Mouse (Mus musculus): ENCODE results near the gene Eva1b.

Gene Eva1b

DNA sequence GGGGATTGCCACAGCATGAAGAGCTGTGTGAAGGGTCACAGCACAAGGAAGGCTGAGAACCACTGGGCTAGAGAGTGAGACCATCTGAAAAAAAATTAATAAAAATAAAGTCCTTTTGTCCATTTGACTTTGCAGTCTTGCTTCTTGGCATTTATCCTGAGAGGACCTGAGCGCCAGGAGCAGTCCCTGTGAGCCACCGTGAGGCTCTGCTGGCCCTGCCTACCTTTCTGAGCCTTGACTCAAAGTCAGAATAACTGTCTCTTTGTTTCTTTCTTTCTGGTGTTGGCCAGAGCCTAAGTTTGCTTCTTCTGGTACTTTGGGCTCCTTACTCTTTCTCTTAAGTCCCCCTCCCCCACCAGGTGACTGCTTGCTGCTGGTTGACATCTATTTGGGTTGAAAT lies 27.0 kb upstream of the Eva1b start:
- DNase-seq: no peak

DNA sequence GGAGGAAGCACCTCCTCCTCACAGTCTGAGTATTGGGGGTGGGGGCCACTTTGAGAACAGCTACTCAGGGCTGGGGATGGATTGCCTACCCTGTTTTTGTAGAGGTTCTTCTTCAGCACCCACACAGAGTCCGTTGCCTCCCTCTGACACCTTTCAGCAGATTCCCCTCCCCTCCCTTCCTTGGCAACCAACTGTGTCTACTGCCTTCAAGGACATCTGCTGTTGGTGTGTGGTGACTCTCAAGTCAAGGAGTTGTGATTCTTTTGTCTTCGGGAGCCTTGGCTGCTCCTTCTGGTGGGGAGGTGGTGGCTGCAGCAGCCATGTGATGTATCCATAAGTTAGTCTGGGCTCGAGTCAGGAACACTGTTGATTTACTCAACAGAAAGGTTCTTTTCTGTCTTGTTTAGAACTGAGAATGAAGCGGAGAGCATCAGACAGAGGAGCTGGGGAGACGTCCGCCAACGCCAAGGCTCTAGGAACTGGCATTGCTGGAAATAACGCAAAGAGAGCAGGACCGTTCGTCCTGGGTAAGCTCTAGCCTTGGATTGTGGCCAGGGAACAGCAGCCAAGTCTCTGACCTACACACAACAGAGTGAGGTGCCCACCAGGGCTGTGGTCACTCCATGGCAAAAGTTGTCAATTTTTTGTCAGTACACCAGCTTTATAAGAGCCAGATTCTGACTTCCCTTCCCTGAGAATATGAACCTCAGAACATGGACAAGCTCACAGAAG lies 24.1 kb upstream of the Eva1b start:
- no peak for DNase-seq

DNA sequence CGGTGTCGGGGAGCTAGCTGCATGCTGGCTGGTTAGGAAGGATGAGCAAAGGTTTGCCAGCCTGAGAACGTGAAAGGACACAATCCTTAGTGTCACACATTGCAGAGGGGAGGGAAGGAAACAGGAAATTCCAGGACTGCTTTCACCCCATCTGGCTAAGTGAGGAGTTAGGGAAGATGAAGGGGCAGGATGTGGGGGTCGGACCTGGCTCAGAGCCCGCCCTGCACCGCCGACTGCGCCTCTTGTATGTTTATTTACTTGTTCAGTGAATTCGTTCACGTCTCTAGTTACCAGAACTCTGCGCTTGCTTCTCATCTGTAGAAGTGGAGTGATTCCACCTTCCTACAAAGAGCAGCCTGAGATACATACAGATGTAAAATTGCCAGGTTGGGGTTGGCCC lies 17.0 kb upstream of the Eva1b start:
- peak; percentile 60 to 69 for DNase-seq

DNA sequence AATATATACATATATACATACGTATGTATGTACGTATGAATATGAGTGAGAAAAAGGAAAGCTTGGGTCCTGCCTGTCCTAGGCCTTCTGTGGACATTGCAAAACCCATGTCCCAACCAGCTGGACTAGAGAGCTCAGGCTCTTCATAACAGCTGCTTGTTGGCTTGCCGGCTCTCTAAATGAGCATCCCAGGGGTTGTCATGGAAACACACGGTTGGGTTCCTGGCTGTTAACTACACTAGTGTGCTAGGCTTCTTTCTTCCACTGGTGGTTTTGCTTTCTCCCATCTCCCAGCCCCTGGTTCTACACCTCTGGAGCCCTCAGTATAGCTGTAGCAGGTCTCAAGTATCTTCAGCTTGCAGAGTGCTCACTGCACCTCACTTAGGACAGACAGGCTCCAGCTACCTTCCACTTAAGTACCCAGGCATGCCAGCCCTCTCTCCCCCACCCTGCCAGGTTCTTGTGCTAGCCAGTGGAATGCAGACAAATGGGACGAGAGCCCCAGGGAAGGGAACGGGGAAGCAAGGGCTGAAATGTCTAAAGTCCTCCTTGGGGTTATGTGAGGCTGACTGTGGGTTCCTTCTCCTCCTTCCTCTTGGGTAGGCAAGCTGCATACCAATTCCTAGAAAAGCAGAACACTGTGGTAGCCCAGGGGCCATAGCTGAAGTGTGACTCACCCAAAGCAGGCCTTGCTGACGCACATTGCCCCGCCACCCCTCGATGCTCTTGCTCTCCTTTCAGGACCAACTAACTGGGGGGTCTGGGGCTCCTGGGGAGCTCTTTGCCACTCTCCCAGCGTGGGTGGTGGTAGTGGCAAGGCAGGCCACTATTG lies 16.0 kb upstream of the Eva1b start:
- DNase-seq: peak; percentile 43 to 76

DNA sequence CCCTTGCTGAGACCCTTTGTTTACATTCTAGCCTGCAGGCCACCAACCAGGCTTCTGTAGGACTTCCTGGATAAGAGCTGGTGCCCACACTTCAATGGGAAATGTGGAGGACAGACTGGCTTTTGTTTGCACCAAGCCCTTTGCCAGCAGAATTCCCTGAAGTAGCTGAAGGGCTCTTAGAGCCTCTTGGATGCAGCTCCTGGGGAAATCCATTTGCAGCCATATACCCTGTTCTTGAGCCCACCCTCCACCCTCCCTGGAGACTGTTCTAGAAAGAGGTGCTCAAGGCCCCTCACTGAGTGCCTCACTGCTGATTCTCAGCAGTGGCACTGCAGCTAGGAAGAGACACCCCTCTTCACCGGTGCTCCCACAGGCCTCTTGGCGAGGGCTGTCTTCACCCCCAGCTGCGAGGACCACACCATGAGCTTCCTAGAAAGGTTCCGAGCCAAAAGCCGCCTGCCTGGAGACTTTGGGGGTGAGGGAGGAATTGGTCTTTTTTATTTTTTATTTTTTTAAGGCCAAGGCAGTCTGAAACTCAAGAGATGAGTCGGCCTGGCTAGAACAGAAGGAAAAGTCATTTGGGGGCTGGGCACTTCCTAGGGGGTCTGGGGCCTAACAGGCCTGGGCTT lies 14.8 kb upstream of the Eva1b start:
- no peak for DNase-seq

DNA sequence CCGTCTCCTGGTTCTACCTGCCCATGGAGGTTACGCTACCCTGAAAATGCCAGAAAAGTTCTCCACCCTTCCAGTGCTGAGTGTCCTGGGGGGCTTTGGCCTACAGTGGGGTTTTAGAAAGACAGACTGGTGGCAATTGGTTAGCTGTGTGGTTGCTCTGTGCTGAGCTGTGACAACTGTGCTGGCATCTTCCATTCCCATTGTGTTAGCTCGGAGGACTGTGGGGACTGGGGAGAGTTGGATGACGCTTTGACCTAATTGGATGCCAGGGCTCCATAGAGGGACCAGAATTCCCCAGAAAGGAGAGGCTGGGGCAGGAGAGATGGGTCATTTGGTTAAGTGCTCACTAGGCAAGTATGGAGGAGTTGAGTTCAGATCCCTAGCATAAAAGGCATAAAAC lies 13.3 kb upstream of the Eva1b start:
- no peak for DNase-seq

DNA sequence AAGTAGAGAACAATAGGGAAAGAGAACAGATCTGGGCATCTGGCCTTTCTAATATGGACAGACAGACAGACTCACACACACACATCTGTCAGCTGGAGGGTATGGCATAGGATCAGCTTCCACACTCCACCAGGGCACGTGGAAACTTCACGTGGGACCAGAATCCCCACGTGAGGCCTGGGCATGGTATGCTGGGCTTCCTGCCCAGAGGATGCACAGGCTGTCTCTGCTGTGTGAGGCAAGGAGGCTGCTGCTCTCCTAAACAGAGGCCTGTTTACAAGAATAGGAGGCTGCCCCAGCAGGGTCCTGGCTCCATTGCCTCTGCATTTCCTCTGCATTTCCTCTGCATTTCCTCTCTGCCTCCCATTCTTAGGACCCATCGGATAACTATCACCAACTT lies 12.9 kb upstream of the Eva1b start:
- DNase-seq: peak in 1 of 2 experiments; percentile 60

DNA sequence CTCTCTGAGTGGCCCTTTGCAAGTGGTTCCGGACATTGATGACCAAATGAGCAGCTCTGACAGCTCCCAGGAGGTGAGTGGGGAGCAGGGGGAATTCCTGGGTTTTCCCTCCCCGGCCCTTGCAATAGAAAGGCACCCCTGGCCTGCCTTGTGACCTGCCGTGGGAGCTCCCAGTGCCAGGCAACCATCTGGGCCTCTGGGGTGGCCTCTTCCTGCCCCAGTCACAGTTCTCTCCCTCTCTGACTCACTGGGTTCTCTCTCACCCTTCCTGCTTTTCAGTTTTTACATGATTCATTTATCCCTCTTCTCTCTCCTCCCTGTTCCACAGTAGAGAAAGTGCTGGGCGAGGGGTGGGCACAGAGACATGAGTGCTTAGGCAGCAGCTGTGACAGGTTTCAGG lies 9.8 kb upstream of the Eva1b start:
- no peak for DNase-seq

DNA sequence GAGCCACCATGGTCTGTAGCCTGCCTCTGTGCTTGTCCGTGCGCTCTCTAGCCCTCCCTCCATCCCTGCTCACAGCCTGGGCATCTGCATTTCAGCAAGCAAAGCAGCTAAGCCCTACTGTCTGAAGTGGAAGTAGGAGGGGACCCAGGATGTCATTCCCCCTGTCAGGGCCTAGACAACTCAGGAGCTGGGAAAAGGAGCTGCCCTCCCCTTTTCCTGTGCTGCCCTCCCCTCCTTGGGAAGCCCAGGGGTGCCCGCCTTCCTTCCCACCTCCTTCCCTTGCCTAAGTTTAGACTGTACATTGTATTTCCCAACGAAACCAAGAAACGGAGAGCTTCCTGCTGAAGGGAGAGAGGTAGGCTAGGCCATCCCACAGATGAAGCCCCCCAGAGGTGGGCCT lies 6.5 kb upstream of the Eva1b start:
- peak; percentile 42 to 70 for DNase-seq

DNA sequence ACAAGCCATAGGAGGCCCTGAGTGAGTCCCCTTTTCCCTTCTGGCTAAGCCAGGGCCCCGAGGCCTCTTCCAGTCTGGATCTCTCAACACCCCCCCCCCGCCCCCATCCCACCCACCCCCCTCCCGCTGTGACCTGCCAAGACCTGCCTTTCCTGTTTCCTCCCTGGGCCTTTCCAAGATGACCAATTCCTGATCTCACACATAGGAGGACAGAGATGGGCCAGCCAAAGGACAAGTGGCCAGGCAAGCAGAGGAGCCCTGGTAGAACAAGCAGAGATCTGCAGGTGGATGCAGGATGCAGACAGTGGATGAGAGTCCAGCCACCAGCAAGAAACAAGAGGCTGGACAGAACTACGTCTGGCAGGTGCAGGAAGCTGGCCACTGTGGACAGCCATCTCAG lies 2.1 kb upstream of the Eva1b start:
- DNase-seq: peak; percentile 62 to 75

DNA sequence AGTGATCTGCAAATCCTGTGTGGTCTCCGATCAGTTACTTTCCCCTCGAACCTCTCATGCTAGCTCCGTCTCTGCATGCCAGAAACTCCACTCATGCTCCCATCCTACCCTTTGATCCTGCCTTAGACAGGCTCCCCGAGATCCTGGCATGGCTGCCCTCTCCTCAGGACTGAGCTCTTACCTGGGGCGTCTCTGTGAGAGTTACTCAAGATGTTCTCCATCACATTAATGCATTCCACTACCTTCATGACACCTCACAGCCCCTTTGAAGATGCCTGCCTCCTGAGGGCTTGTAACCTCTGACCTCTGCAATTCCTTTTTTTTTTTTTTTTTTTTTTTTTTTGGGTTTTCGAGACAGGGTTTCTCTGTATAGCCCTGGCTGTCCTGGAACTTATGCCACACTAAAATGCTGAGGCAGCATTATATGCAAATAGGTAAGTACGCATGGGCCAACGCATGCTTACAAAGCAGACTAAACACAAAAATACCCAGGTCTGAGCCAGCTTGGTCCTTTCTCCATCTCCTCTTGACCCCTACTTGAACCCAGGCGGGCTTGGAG lies 491 bp upstream of the Eva1b start:
- no peak for DNase-seq

DNA sequence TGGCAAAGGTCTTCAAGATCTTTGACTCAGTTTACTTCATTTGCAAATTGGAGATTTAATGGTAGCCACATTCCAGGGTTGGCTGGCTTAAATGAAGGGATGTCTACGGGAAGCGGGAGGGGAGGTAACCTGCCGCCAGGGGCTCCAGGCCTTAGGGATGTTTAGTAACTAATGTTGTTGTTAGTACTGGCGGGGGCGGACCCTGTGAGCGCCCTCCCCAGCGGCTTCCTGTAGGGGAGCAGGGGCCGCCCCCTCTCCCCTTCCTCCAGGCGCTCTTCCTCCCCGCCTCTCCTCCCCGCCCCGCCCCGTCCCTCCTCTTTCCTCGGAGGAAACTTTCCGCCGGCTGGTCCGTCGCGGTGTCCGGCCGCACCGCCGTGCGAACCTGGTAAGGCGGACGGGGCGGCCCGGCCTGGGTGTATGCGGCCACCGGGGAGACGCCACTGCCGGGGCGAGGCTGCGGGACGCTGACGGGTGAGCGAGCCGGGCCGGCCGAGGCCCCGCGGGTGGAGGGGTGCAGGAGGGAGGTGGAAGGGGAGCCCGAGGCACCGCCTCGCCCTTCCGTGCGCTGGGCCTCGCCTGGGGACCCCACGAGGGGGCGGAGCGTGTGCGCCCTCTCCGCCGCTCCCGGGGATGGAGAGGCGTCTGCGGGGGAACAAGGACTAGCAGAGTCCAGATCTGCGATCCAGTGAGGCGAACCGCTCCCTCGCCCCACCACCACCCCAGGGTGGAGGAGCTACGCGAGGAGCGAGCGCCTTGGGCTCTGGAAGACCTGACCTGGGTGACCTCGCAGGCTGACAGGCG lies 817 bp downstream of the Eva1b start:
- DNase-seq: peak; percentile 81 to 92

DNA sequence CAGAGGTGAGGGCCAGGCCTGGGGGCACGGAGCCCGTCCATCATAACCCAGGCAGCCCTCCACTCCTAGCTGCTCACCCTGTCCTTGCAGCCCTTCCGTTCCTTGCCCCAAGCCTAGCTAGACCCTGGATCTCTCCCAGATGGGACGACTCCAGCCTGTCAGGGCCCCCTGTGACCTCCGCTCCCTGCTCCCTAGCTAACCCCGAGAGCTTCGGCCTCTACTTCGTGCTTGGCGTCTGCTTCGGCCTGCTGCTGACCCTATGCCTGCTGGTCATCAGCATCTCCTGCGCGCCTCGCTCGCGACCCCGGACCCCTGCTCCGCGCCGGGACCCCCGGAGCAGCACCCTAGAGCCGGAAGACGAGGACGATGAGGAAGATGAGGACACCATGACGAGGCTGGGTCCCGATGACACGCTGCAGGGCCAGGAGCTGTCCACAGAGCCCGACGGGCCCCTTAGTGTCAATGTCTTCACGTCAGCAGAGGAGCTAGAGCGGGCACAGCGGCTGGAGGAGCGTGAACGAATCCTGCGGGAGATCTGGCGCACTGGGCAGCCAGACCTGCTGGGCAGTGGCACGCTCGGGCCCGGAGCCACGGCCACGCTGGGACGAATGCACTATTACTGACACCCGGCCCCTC lies 1.6 kb downstream of the Eva1b start:
- peak; percentile 57 to 76 for DNase-seq

DNA sequence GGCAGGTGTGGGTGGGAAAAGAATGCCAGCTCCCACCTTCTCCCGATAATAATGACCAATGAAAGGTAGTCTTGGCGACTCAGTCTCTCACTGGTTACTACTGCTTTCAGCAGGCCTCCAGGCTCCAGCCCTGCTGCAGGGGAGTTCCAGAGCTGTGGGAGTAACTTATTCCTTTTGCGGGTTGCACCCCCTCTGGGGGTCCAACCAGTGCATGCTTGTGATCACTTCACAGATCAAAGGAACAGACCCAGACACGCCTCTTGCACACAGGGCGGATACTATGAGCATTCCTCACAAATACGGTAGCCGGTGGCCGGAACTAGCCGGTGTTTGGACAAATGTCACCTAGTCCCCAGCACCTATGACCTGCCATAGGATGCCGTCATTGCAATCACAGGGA lies 2.3 kb downstream of the Eva1b start:
- no peak for DNase-seq

DNA sequence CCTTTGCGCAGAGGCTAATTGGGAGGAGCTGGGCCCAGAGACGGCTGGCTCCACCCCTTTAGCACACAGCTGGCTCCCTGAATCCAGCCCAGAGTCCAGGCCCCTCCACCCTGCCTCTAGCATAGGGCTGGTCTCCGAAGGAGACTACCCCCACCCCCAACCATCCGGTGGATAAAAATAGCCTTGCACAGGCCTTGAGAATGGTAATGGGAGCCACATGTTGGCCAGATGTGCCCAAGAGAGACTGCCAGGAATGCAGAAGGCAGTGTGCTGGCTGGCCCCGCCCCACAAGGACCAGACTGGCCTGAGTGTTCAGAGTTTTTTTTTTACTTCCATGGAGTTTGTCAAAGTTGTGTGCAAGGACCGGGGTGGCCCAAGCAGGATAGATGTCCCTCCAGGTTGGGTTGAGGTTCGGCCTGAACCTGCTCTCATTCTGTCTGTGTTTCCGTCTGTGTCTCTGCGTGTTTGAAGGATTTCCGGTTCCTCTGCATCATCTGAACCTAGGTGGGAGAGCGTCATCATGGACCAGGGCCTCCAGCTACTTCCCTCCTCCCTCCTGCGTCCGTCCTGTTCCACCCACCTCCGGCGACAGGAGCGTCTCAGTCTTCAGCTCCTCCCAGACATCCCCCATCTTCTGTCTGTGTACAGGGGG lies 2.9 kb downstream of the Eva1b start:
- peak; percentile 80 to 92 for DNase-seq

DNA sequence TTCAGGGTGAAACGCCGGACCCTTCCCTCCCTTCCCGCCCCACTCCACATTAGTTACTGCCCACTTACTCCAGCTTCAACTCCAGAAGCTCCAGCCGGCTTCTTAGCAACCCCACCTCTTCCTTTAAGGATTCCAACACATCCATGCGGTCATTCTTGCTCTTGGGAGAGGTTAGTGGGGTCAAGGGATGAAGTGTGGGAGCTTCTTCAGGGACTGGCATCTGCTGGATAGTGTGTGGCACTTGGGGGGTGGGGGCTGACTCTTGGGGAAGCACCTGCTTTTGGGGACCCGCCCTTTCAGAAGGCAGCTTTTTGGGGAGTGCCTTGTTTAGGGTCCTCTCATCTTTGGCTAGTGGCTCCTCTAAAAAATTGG lies 3.4 kb downstream of the Eva1b start:
- DNase-seq: no peak

DNA sequence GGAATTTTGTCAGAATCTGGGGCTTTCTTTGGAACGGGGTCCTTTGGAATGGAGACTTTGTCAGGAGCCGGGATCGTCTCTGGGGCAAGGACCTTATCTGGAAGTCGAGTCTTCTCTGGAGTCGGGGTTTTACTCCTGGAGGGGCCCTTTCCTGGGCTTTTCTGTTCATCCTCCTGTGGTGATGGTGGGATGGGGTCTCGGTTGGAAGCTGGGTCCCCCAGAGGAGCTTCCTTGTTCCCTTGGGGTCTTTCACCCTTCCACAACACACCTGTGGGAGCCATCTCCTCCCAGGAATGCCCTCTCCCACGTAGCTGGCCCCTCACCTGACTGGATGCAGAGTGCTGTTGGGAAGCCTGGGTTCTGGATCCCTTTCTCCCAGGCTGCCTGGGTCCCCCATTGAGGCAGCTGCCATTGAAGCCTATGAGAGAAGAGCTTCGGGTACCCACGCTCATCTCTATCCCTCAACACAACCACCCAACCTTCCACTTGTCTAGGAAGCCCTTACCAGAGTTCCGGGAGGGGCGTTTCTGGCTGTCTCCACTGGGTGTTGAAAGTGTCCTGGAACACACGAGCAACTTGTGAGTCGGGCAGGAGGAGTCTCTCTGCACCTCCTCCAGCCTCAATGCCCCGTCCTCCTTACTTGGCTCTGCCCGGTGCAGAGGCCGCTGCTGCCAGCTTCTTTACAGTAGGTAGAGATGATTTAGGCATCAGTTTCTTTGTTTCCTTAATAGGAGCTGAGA lies 4.3 kb downstream of the Eva1b start:
- DNase-seq: no peak

DNA sequence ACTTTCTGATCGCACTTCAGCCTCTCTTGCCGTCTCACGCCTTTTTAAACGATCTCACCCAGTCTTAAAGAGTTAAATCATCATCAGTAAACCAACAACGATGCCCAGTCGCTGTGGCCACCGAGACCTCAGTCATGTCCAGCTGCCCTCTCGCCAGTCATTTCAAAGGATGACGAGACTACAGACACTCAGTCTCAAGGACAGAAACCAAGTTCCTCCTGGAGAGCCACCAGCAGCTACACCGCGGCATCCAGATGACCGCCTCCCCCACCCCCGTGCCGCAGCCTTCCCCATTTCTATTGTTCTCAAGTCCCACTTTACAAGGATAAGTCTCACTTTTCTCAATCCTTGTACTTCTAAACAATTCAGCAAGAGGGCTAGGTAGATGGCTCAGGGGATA lies 5.3 kb downstream of the Eva1b start:
- no peak for DNase-seq

DNA sequence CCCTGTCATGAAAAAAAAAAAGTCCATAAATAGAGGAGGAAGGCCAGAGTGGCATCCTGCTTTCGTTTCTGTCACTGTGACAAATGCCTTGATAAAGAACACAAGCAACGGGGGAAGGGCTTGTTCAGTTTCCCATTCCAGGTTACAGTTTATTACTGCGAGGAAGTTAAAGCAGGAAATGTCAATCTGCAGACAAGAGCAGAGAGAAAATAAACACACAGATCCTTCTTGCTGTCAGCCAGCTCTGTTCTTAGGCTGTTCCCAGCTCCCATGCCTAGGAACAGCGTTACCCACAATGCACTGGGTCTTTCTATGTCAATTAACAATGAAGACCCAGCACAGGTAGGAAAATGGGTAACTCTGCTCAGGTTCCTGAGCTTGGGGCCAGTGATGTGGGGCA lies 7.6 kb downstream of the Eva1b start:
- peak; percentile 59 to 63 for DNase-seq

DNA sequence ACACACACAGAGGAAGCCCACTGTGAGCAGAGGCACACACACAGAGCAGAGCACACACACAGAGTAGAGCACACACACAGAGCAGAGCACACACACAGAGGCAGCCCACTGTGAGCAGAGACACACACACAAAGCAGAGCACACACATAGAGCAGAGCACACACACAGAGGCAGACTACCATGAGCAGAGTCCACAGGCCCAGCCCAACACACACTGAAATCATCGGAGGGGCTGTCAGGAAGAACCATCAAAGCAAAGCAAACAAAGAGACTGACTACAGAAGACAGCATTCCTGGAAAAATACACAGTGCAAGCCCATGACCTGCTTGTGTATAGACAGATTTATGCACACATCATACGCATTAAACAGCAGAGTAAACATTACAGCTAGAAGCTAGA lies 8.3 kb downstream of the Eva1b start:
- no peak for DNase-seq

DNA sequence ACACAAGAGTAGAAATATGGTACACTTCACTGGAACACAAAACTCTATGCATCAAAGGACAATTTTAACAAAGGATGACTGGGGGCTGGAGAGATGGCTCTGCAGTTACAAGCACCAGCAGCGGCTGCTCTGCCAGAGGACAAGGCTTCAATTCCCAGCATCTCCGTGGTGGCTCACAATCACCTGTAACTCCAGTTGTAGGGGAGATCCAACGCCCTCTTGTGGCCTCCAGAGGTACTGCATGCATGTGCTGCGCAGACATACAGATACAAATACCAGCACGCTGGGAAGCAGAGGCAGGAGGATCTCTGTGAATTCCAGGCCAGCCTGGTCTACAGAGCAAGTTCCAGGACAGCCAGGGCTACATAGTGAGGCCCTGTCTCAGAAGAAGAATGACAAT lies 9.1 kb downstream of the Eva1b start:
- peak; percentile 54 to 59 for DNase-seq

Measured in kidney, postnatal 25 days (tissue).